Mouse (Mus musculus): Measurements from ENCODE around the gene Isoc2a. TPM values are rescaled to one million over a fixed set of nuclear protein-coding genes. Genes with fewer than 3 reads are reported as not detected.
"Not testable (repeated sequence)": the region's sequence is repeated elsewhere in the genome, so short reads cannot be mapped to it uniquely, and the experiment has no call there.

The Isoc2a gene
- total RNA-seq, 2 experiments from 2014 or later = 55.3 to 57.3 TPM

DNA sequence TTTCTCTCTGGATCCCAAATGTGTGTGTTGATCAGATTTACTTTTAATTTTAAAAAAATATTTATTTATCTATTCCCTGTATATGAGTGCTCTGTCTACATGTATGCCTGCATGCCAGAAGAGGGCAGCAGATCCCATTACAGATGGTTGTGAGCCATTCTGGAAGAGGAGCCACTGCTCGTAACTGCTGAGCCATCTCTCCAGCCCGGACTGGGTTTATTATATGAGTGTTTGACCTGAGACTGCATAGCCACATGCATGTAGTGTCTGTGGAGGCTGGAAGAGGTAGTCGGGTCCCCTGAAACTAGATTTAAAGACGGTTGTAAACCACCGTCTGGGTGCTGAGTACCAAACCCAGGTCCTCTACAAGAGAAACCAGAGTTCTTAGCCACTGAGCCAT lies 11.9 kb upstream of the Isoc2a start:
- DNase-seq = peak; percentile 45 to 53

DNA sequence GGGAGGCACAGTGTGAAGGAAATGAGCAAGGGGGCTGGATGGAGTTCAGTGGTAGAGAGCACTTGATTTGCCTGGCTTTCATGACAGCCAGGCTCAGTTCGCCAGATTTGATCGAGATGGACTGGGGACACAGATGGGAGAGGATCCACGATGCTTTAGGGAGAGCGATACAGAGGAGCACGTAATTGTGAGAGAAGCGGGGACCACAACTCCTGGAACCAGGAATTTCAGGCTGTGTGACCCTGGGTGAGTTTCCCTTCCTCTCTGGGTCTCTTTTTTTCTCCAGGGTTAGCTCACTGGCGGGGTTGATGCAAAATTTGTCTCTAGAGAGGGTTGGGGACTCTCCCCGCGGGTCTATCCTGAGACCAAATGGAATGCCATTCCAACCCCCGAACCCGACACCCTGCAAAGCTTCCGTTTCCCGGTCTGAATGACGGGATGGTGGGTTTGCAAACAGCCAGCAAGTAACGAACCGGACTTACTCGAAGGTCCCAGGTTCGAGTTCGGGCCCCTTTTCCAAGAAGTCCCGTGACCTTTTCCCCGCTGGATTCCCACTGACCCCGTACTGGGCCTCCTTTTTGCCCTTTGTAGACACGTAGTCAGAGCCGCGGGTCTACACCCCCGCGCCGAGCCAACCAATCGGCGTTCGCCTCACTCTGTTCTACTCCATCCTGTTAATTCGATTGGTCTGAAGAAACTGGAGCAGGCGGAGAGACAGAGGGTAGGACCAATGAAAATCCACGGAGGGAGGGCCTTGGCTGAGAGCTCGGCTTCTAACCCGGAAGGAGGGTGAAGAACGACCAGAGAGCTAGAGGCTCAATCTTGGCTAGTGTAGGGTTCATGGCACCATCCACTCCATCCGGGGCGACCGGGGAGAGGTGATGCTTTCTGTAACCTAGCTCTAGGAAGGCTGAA lies 11.1 kb upstream of the Isoc2a start:
- peak; percentile 99 for DNase-seq

DNA sequence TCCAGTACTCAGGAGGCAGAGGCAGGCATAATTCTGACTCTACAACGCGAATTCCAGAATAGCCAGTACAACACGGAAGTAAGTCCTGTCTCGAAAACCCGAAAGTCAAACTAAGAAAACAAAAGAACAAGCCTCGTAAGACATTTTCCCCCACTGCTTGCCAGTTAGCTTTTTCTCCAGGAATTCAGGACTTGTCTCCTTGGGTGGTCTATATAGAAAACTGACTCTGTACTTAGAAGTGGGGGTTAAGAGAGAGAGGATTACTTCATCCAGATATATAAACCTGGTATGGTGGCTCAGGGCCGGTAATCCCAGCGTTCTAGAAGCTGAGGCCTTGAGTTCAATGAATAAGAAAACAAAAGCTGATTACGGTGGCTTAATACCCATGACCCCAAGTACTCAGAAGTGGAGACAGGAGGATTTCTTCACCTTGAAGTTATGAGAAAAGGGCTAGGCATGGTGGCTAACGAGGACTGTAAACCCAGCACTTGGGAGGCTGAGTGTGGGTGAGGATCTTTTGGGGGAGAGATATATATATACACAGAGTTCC lies 10.2 kb upstream of the Isoc2a start:
- DNase-seq = no peak

DNA sequence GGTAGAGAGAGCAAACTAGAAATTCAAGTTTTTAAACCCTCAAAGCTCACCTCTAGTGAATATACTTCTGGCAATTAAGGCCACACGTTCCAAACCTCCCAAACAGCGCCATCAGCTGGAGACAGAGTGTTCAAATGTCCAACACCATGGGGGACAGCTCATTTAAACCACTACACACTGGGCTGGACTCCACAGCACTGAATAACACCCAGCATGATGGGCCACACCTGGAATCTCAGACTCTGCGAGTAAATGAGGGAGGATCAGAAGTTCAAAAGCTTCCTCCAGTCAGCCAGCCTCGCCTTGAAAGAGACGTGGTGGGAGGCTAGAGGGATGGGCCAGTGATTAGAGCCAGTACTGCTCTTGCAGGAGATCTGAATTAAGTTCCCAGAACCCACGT lies 6.8 kb upstream of the Isoc2a start, which contains the start of gene Isoc2b:
Gene Isoc2b, minus strand, starts transcription at position 126 of the 400 bp plus-strand sequence.
- no peak for DNase-seq

DNA sequence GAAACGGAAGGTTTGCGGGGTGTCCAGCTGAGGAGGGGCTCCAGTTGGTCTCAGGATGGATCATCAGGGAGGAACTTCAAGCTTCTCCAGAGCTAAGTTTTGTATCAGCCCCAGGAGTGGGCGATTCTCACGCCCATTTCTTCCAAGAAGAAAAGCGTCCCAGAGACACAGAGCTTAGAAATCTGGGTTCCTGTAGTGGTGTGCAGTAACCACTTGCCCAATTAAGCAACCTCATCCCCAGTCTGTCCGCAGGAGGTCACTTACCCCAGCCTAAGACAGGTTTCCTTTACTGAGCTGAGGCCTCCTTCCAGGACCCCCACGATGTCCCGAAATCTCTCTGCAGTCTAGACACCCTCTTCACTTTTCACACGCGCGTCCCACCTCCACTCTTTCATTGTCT lies 273 bp downstream of the Isoc2a start:
- no peak for DNase-seq

DNA sequence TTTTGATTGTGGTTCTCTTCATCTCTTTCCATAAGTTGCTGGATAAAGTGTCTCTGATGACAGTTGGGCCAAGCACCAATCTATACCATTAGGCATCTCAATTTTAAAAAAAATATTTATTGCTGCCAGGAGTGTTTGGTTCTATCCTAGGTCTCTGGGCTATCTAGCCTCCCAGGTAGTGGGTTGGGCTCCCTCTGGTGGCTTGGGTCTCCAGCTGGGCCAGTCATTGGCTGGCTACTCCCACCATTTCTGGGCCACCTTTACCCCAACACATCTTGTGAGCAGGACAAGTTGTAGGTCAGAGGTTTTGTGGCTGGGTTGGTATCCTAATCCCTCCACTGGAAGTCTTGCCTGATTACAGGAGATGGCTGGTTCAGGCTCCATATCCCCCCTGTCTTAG lies 1.2 kb downstream of the Isoc2a start:
- DNase-seq = peak in 1 of 2 experiments; percentile 30

DNA sequence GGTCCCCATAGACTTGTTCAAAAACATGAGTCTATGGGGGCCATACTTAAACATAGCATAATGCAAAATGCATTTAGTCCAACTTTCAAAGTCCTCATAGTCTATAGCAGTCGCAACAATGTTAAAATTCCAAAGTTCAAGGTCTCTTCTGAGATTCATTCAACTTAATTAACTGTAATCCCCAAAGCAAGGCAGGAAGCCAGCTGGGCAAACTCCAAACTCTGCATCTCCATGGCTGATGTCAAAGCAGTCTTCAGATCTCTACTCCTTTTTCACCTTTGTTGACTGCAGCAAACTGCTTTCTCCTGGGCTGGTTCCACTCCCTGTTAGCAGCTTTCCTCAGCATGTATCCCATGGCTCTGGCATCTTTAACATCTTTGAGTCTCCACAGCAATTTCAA lies 2.1 kb downstream of the Isoc2a start:
- DNase-seq = not testable (repeated sequence)

DNA sequence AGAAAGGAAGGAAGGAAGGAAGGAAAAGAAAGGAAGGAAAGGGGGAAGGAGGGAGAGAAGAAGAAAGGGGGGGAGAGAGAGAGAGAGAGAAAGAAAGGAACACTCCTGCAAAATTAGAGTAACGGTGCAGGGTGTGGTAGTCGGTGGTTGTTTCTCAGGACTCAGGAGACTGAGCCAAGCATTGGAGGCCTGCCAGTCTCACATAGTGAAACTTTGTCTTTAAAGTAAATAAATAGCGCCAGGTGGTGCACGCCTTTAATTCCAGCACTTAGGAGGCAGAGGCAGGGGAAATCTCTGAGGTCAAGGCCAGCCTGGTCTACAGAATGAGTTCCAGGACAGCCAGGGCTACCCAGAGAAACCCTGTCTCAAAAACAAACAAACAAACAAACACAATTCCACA lies 9.7 kb downstream of the Isoc2a start:
- DNase-seq = peak in 1 of 2 experiments; percentile 43

DNA sequence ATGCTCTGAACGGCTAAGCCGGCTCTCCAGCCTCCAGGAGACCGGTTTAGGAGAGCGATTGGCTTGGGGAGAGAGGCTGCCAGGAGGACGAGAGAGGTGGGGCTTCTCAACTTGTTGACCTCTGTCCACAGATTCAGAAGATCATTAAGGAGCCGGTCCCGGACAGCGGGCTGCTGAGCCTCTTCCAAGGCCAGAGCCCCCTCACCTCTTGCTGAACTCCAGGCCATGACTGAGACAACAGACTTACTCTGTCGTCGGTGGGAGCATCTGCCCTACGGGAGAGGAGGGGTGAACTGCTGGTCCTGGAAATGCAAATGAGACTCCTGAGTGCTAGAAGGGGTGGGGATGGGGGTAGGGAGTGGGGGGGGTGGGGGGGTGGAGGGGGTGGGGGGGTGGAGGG lies 18.2 kb downstream of the Isoc2a start:
- no peak for DNase-seq

DNA sequence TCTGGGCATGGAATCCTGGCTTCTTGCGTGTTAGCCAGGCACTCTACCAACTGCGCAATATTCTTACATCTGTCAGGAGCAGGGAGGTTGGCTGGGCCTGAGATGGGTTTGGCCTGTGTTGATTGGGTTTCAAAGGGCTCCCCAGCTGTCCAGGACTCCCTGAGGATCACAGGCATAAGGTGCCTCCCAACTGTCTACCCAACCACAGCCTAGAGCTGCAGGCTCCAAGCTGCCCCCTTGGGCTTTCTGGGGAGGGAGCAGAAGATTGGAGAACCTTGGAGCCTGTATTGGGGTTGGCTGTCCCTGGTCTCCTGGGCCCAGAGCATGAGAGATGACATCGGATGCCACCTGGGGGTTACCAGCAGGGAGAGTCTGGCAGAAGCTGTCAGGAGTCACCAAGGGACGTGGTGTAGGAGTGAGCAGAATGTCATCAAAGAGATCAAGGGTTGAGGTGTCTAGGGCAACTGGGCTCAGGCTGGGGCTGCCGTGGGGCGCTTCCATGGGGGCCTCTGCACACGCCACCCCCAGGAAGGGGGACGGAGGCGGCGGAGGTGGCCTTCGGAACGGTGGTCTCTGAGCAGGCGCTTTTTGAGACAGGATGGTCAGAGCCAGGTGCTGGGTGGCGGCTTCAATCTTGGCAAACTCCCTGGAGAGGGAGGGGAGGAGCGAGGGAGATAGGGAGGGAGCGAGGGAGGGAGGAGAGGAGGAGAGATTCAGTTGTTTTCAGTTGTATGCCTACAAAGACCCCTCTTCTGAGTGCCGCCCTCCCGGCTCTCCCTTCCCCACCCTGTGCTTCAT lies 22.1 kb downstream of the Isoc2a start:
- DNase-seq = peak in 1 of 2 experiments; percentile 33

DNA sequence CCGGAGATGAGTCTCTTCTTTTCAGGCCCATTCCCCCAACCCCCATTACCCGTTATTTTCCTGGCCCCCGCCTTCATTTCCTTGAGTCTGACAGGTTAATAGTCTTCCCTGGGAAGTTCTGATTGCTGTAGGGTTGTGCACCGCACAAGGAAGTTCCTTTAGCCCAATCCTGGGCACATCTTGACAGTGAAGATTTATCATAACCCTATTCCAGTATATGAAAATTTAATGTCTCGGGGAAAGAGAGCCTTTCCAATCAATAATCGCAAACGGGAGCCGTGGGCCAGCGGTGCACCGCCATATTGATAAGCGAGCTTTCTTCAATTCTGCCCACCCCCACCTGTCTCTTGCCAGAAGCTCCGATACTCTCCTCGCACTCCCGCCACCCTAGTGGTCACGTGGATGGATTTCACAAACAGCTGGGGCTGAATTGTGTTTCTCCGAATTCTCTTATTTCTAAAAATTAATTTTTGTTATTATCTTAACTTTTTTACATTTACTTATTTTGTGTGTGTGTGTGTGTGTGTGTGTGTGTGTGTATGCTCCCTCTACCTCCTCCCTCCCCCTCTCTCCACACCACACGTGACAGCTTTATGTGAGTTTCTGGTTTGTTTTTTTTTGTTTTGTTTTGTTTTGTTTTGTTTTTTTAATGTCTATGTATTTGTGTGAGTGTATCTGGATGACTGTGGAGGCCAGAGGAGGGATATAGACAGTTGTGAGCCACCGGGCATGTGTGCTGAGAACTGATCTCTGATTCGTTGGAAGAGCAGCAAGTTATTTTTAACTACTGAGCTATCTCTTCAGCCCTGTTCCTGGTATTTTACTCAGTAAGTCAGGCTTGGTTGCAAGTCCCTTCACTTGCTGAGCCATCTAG lies 22.9 kb downstream of the Isoc2a start:
- DNase-seq = peak in 1 of 2 experiments; percentile 70

DNA sequence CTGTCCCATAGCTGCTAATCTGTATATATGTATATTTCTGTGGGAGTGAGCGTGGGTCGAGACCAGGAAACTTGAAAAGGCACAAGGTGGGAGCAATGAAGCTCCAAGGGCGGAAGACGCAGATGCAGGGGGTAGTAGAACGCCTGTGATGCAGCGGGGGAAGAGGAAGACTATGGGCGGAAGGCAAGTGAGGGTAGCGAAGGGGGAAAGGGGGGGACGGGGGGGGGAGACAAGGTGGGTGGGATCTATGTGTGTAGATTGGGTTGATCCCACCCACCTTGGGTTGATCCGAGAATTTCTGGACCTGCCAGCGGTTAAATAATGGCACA lies 23.5 kb downstream of the Isoc2a start:
- no peak for DNase-seq

DNA sequence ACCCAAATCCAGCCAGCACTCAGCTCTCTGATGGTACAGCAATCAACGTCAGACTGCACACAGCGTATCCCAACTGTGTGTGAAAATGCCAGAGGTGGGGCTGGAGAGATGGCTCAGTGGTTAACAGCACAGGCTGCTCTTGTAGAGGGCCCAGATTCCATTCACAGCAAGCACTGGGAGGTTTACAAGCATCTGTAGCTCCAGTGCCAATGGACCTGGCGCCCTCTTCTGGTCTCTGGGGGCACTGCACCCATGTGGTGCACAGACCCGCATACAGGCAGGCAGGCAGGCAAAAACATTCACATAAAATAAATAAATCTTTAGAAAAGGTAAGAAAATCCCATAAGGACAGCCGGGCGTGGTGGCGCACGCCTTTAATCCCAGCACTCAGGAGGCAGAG lies 24.2 kb downstream of the Isoc2a start:
- DNase-seq = no peak

DNA sequence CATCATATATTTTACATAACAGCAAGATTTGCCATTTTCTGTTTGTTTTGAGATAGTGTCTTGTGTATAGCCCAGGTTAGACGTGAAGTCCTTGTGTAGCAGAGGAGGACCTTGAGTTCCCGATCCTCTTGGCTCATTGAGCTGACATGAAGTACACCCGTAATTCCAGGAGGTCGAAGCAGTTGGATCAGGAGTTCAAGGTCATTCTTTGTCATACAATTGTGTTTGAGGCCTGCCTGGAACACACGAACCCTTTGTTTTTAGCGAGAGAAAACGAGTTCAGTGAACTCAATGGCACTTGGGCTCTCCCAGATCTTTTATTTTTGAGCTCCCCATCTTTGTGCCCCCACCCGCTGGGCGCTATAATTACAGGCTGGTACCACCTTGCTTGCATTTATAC lies 25.5 kb downstream of the Isoc2a start:
- DNase-seq = no peak

DNA sequence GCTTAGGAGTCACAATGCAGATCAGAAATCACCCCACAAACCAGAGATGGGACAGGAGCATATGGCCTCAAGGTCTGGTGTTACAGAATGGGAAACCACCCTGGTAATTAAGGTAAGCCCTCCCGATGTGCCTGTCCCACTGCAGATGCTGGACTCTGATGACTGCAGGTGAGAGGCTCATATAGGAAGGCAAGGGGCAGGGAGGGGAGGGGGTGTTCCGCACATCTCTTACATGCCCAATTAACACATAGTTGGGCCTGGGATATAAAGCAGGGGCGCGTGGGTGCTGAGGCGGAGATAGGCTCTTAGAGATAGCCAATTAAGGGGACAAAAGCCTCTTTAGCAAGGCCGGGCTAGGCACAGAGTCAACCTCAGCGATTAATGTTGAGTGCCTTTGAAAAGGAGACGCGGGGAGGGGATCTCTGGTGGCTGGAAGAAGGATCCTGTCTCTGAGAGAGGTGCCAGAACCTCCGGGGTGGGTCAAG lies 29.6 kb downstream of the Isoc2a start, which contains the start of gene Gm36210:
Gene Gm36210, minus strand, starts transcription at position 51 of the 485 bp plus-strand sequence.
- no peak for DNase-seq

DNA sequence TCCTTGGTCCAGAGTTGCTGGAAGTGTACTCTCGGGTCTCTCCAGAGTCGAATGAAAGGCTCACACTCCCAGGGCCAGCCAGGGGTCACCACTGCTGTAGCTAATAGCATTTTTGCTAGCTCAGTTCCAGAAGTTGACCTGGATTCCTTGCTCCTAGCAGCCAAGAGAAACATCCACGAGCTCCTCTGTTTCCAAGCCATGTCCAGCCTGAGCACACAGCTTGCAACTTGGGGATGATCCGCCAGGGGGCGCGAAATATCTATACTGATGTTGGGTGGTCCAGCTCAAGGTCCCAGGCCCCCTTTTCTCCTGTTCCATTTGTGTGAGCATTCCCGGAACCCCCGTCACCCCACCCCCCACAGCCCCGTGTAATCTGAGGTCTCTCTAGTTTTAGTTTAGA lies 34.6 kb downstream of the Isoc2a start:
- peak; percentile 57 to 85 for DNase-seq

DNA sequence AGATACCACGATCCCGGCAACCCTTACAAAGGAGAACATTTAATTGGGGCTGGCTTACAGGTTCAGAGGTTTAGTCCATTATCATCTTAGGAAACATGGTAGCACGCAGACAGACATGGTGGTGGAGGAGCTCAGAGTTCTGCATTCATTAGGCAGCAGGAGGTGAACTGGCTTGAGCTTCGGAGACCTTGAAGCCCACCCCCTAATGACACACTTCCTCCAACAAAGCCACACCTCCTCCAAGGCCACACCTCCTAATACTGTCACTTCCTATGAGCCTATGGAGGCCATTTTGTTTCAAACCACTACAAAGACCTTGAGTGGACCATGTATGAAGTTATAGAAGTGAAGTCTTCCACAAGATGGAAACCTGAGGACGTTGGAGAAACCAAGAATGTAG lies 35.3 kb downstream of the Isoc2a start:
- DNase-seq = no peak

DNA sequence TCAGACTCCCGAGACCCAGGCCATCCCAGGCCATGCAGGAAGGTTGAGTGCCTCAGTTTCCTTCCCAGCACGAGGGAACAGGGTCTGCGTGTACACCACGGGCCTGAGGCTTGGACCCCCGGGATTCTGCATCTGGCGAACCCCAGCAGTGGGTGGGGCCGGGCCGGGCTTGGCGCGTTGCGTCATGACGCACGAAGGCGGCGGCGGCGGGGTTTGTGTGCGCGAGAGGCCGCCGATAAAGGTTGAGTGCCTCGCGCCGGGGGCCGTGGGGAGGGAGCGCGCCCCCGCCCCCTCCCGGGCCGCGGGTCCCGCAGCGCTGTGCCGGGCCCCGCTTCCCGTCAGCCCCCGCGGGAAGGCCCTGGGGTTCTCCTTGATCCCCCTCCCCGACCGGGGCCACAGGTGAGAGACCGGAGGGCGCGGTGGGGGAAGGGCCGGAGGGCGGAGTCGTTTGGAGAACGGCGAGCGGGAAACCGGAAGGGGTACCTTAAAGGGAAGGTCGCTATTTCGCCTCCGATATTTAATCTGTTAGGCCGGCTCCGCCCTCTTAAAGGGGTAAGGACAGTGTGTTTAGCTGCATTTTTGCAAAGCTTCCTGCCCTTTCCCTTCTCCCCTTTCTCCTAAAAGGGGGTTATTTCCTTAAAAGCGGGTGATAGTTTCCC lies 38.2 kb downstream of the Isoc2a start, which contains the start of gene Zfp628:
Gene Zfp628, plus strand, starts transcription at position 211 of the 659 bp plus-strand sequence.
- peak; percentile 94 to 98 for DNase-seq

DNA sequence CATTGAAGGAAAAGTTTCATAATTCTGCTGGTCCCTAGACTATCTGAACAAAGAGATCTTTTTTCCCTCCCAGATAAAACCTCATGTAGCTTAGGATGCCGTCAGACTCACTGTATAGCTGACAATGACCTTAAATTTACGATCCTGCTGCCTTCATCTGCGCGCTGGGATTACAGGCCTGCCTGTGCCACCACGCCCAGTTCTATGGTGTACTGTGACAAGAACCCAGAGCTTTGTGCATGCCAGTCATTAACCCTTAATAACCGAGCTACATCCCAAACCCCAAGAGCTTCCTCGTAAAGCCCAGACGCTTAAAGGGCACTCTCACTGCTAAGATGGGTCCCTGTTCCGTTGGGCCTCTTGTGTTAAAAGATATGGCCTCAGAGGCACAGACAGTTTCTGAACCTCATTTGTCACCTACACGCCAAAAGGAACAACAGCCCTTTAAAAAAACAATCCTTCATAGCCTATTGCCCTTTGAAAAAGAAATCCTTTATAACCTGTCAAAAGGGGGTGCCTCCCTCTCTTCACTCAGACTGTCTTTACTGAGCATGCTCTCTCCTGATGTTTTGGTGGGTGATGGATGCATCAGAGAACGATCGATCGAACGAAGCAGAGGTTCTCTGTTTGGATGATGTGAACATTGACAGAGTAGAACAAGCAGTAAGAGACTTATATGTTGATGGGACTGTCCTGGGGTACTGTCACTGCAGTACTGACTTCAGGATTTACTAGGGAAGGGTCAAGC lies 38.9 kb downstream of the Isoc2a start:
- peak in 1 of 2 experiments; percentile 55 for DNase-seq

DNA sequence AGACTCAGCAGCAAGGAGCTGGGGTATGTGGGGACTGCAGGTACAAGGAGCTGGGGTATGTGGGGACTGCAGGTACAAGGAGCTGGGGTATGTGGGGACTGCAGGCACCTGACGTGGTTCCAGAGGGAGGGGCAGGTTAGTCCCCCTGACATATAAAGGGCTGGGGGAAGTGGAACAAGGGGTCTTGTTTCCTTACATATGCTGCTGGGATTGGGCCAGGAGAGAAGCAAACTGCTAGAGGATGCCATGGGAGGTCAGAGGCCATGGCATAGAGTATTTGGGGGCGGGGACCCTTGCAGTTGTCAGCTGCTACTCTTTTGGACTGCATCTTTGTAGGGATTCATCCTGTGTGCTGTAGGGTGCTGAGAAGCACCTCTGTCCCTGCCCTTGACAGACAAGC lies 40.5 kb downstream of the Isoc2a start:
- no peak for DNase-seq
